Mouse (Mus musculus) heart, embryonic 15.5 days (tissue): Measurements from ENCODE around the gene Anxa6. TPM values are rescaled to one million over a fixed set of nuclear protein-coding genes. Genes with fewer than 3 reads are reported as not detected.

ENCODE experiments used
- ATAC-seq: fragments of 200-750 bp; cut with Nextera tagmentation; replicated peaks from 2 replicates; pipeline ENCODE4 v1.8.0; 2017; ENCODE audit warnings: low read depth, moderate TSS enrichment; ENCODE audit not compliant: insufficient number of reproducible peaks, insufficient read depth, low FRiP score
- H3K27ac ChIP-seq: fragments of 300-500 bp; sonication (generic); 2 replicates; pipeline ENCODE4 v1.5.1; 2015; ENCODE audit warnings: mild to moderate bottlenecking, inconsistent platforms
- H3K27me3 ChIP-seq: fragments of 300-500 bp; sonication (generic); 2 replicates; pipeline ENCODE4 v1.6.1; 2015; ENCODE audit warnings: inconsistent platforms
- H3K36me3 ChIP-seq: fragments of 300-500 bp; sonication (generic); 2 replicates; pipeline ENCODE4 v1.6.1; 2015; ENCODE audit warnings: mild to moderate bottlenecking, inconsistent platforms
- H3K4me1 ChIP-seq: fragments of 300-500 bp; sonication (generic); replicated peaks from 2 replicates; pipeline ENCODE4 v1.6.1; 2015; ENCODE audit warnings: inconsistent platforms
- H3K4me2 ChIP-seq: fragments of 300-500 bp; sonication (generic); 2 replicates; pipeline ENCODE4 v1.6.1; 2015; ENCODE audit warnings: inconsistent platforms, mild to moderate bottlenecking, moderate library complexity
- H3K4me3 ChIP-seq: fragments of 300-500 bp; sonication (generic); 2 replicates; pipeline ENCODE4 v1.5.1; 2015; ENCODE audit warnings: mild to moderate bottlenecking, inconsistent platforms
- H3K9ac ChIP-seq: fragments of 300-500 bp; sonication (generic); 2 replicates; pipeline ENCODE4 v1.6.1; 2015; ENCODE audit warnings: mild to moderate bottlenecking, inconsistent platforms
- H3K9me3 ChIP-seq: fragments of 300-500 bp; sonication (generic); replicated peaks from 2 replicates; pipeline ENCODE4 v1.6.1; 2016; ENCODE audit warnings: inconsistent platforms
- WGBS: fragments of 180-500 bp; shearing (Covaris S2); methylation state at CpG from one replicate; pipeline ENCODE4 v1.1.7; 2015; ENCODE audit warnings: mixed read lengths; 5-methylcytosine and 5-hydroxymethylcytosine counted together
- polyA plus RNA-seq: library from polyadenylated mRNA; unstranded; fragments of >200 nt; fragmentation: Nextera tagmentation; extraction: Ambion mirVana; gene quantifications from 2 replicates; pipeline ENCODE4 v1.2.1, GENCODE M21; 2015

Gene Anxa6
- polyA plus RNA-seq, 1 experiment from 2014 or later = 315 TPM

- WGBS = 24% methylated on average over 10 of the region's 10 CpGs
- no peak; the same call in 1 of the 2 replicates for ATAC-seq
- Histone ChIP-seq H3K9ac (peak overlapping the region; percentile 85), H3K4me1 (peaks cover 58% of the 10 kb centered on the region), H3K27me3 (no peaks in the 10 kb centered on the region), H3K36me3 (no peaks in the 10 kb centered on the region), H3K27ac (peak overlapping the region; percentile 88), H3K9me3 (no peaks in the 10 kb centered on the region), H3K4me3 (peak overlapping the region; percentile 72), H3K4me2 (peak overlapping the region; percentile 78)
These were observed 1.8 kb downstream of the Anxa6 start for GRCm38 (mm10) chr11:55031211-55031990.

GRCm38 (mm10) chr11:55028509-55028908 lies 4.7 kb downstream of the Anxa6 start:
- 66% methylated on average over 2 of the region's 2 CpGs for WGBS
- no peak for ATAC-seq
- H3K27ac ChIP-seq = peak overlapping the region; percentile 44; the same call in 1 of the 2 replicates
- no peak overlapping the region for H3K4me3 ChIP-seq
- no peak overlapping the region for H3K9ac ChIP-seq
- H3K4me2 ChIP-seq = no peak overlapping the region
- H3K4me1 ChIP-seq = peaks cover 81% of the 10 kb centered on the region
- no peaks in the 10 kb centered on the region for H3K27me3 ChIP-seq
- H3K36me3 ChIP-seq = no peaks in the 10 kb centered on the region
- H3K9me3 ChIP-seq = no peaks in the 10 kb centered on the region

- Histone ChIP-seq H3K4me3 (no peak overlapping the region), H3K36me3 (no peaks in the 10 kb centered on the region), H3K27me3 (no peaks in the 10 kb centered on the region), H3K9ac (no peak overlapping the region), H3K9me3 (no peaks in the 10 kb centered on the region), H3K4me2 (no peak overlapping the region), H3K4me1 (peaks cover 91% of the 10 kb centered on the region), H3K27ac (peak overlapping the region; percentile 54; the same call in 1 of the 2 replicates)
- 81% methylated on average over 2 of the region's 2 CpGs for WGBS
- no peak for ATAC-seq
These were observed 5.9 kb downstream of the Anxa6 start for GRCm38 (mm10) chr11:55027204-55027855.

GRCm38 (mm10) chr11:55025896-55026295 lies 7.3 kb downstream of the Anxa6 start:
- H3K27me3 ChIP-seq = no peaks in the 10 kb centered on the region
- H3K4me2 ChIP-seq = no peak overlapping the region
- H3K4me1 ChIP-seq = peaks cover 91% of the 10 kb centered on the region
- H3K36me3 ChIP-seq = peaks cover 4% of the 10 kb centered on the region; the same call in 1 of the 2 replicates
- H3K27ac ChIP-seq = peak overlapping the region; percentile 98
- H3K9ac ChIP-seq = no peak overlapping the region
- no peaks in the 10 kb centered on the region for H3K9me3 ChIP-seq
- WGBS = 66% methylated on average over 4 of the region's 4 CpGs
- ATAC-seq = no peak
- H3K4me3 ChIP-seq = no peak overlapping the region

- Histone ChIP-seq H3K9me3 (no peaks in the 10 kb centered on the region), H3K36me3 (peaks cover 25% of the 10 kb centered on the region; the same call in 1 of the 2 replicates), H3K4me3 (peak overlapping the region; percentile 17), H3K4me2 (peak overlapping the region; percentile 55), H3K27me3 (no peaks in the 10 kb centered on the region), H3K9ac (peak overlapping the region; percentile 40), H3K4me1 (peaks cover 99% of the 10 kb centered on the region), H3K27ac (peak overlapping the region; percentile 98)
- 36% methylated on average over 3 of the region's 3 CpGs for WGBS
- ATAC-seq = no peak
These were observed 9.7 kb downstream of the Anxa6 start for GRCm38 (mm10) chr11:55023583-55023982.

- Histone ChIP-seq H3K4me3 (peak overlapping the region; percentile 17), H3K9me3 (no peaks in the 10 kb centered on the region), H3K27me3 (no peaks in the 10 kb centered on the region), H3K4me2 (peak overlapping the region; percentile 55), H3K9ac (peak overlapping the region; percentile 42), H3K4me1 (peaks cover 99% of the 10 kb centered on the region), H3K27ac (peak overlapping the region; percentile 98), H3K36me3 (peaks cover 29% of the 10 kb centered on the region; the same call in 1 of the 2 replicates)
- under 1% methylated on average over 10 of the region's 10 CpGs for WGBS
- ATAC-seq = peak; percentile 77
These were observed 10.1 kb downstream of the Anxa6 start for GRCm38 (mm10) chr11:55023049-55023564.

- no peaks in the 10 kb centered on the region for H3K27me3 ChIP-seq
- H3K4me3 ChIP-seq = peak overlapping the region; percentile 17; the same call in 1 of the 2 replicates
- peak overlapping the region; percentile 98 for H3K27ac ChIP-seq
- WGBS = 34% methylated on average over 5 of the region's 5 CpGs
- no peaks in the 10 kb centered on the region for H3K9me3 ChIP-seq
- H3K36me3 ChIP-seq = peaks cover 29% of the 10 kb centered on the region; the same call in 1 of the 2 replicates
- peak overlapping the region; percentile 42 for H3K9ac ChIP-seq
- H3K4me1 ChIP-seq = peaks cover 99% of the 10 kb centered on the region
- ATAC-seq = 0 out of 2 replicates have a peak, but pooled peaks have one; percentile 1
- H3K4me2 ChIP-seq = peak overlapping the region; percentile 55
These were observed 10.7 kb downstream of the Anxa6 start for GRCm38 (mm10) chr11:55022508-55022907.

GRCm38 (mm10) chr11:55021859-55022258 lies 11.4 kb downstream of the Anxa6 start:
- Histone ChIP-seq H3K4me2 (peak overlapping the region; percentile 55; the same call in 1 of the 2 replicates), H3K36me3 (peaks cover 29% of the 10 kb centered on the region; the same call in 1 of the 2 replicates), H3K4me1 (peaks cover 99% of the 10 kb centered on the region), H3K9ac (peak overlapping the region; percentile 42; the same call in 1 of the 2 replicates), H3K27me3 (no peaks in the 10 kb centered on the region), H3K4me3 (no peak overlapping the region), H3K9me3 (no peaks in the 10 kb centered on the region), H3K27ac (peak overlapping the region; percentile 98)
- 29% methylated on average over 6 of the region's 6 CpGs for WGBS
- no peak for ATAC-seq

GRCm38 (mm10) chr11:55021458-55021857 lies 11.8 kb downstream of the Anxa6 start:
- Histone ChIP-seq H3K4me3 (no peak overlapping the region), H3K27ac (peak overlapping the region; percentile 98), H3K9ac (no peak overlapping the region), H3K9me3 (no peaks in the 10 kb centered on the region), H3K36me3 (peaks cover 29% of the 10 kb centered on the region; the same call in 1 of the 2 replicates), H3K27me3 (no peaks in the 10 kb centered on the region), H3K4me2 (no peak overlapping the region), H3K4me1 (peaks cover 99% of the 10 kb centered on the region)
- ATAC-seq = no peak

GRCm38 (mm10) chr11:55019711-55020110 lies 13.5 kb downstream of the Anxa6 start:
- Histone ChIP-seq H3K4me1 (peaks cover 98% of the 10 kb centered on the region), H3K9me3 (no peaks in the 10 kb centered on the region), H3K27me3 (no peaks in the 10 kb centered on the region), H3K9ac (no peak overlapping the region), H3K36me3 (peaks cover 30% of the 10 kb centered on the region; the same call in 1 of the 2 replicates), H3K27ac (0 out of 2 replicates have a peak overlapping the region, but pooled peaks have one; percentile 51), H3K4me3 (no peak overlapping the region), H3K4me2 (no peak overlapping the region)
- WGBS = 80% methylated on average over 2 of the region's 2 CpGs
- ATAC-seq = no peak

GRCm38 (mm10) chr11:55018034-55018433 lies 15.2 kb downstream of the Anxa6 start:
- no peak overlapping the region for H3K4me2 ChIP-seq
- ATAC-seq = no peak
- H3K9ac ChIP-seq = peak overlapping the region; percentile 3; the same call in 1 of the 2 replicates

More at GRCm38 (mm10) chr11:55018034-55018433, 15.2 kb downstream of the Anxa6 start:
- peak overlapping the region; percentile 51 for H3K27ac ChIP-seq
- 50% methylated on average over 6 of the region's 6 CpGs for WGBS
- H3K36me3 ChIP-seq = peaks cover 44% of the 10 kb centered on the region
- H3K27me3 ChIP-seq = no peaks in the 10 kb centered on the region
- H3K4me1 ChIP-seq = peaks cover 84% of the 10 kb centered on the region
- H3K4me3 ChIP-seq = no peak overlapping the region
- H3K9me3 ChIP-seq = no peaks in the 10 kb centered on the region
